Mouse (Mus musculus) myocyte (in vitro differentiated cells): Measurements from ENCODE around the gene Scfd2. TPM values are rescaled to one million over a fixed set of nuclear protein-coding genes. Genes with fewer than 3 reads are reported as not detected.

Source experiments
- H3K27me3 ChIP-seq: one replicate; pipeline ENCODE4 v1.6.1; 2011; ENCODE audit not compliant: control insufficient read depth, insufficient read depth, insufficient read length
- H3K36me3 ChIP-seq: one replicate; pipeline ENCODE4 v1.6.1; 2011; ENCODE audit not compliant: control insufficient read depth, insufficient read depth
- H3K4me2 ChIP-seq: one replicate; pipeline ENCODE4 v1.6.1; 2011; ENCODE audit warnings: low read depth, control low read depth
- H3K4me3 ChIP-seq: one replicate; pipeline ENCODE4 v1.5.1; 2011; ENCODE audit warnings: mild to moderate bottlenecking, control low read depth, moderate library complexity
- H3K79me2 ChIP-seq: one replicate; pipeline ENCODE4 v1.6.1; 2011; ENCODE audit not compliant: control insufficient read depth, insufficient read depth
- H3ac ChIP-seq: one replicate; pipeline ENCODE4 v1.6.1; 2011; ENCODE audit not compliant: control insufficient read depth, insufficient read length
- CEBPB ChIP-seq: IDR thresholded peaks from 2 replicates; pipeline ENCODE4 v1.6.1; 2011; ENCODE audit warnings: mild to moderate bottlenecking, moderate library complexity; ENCODE audit not compliant: poor library complexity, insufficient read depth, severe bottlenecking
- E2F4 ChIP-seq: IDR thresholded peaks from one replicate; pipeline ENCODE4 v1.6.1; 2011; ENCODE audit warnings: mild to moderate bottlenecking, control low read depth, moderate library complexity; ENCODE audit not compliant: insufficient read depth
- MAX ChIP-seq: IDR thresholded peaks from one replicate; pipeline ENCODE4 v1.6.1; 2011; ENCODE audit warnings: low read depth, mild to moderate bottlenecking, control low read depth
- MYOD1 ChIP-seq, 3 experiments: IDR thresholded peaks; one replicate each; pipeline ENCODE4 v1.6.1; 2011; ENCODE audit warnings: control low read depth in 2 of 3, low read depth in 2 of 3, mild to moderate bottlenecking in 2 of 3, moderate library complexity in 1 of 3; ENCODE audit not compliant: insufficient read length in 2 of 3, control insufficient read depth in 1 of 3
- MYOG ChIP-seq, 3 experiments: IDR thresholded peaks; one replicate each; pipeline ENCODE4 v1.6.1; 2011; ENCODE audit warnings: control low read depth in 2 of 3, low read depth in 2 of 3, mild to moderate bottlenecking in 2 of 3; ENCODE audit not compliant: insufficient read length in 2 of 3, control insufficient read depth in 1 of 3, insufficient read depth in 1 of 3
- POLR2A ChIP-seq: IDR thresholded peaks from one replicate; pipeline ENCODE4 v1.6.1; 2011; ENCODE audit warnings: low read depth, mild to moderate bottlenecking, control low read depth, moderate library complexity; ENCODE audit not compliant: insufficient read length
- POLR2AphosphoS2 ChIP-seq: IDR thresholded peaks from one replicate; pipeline ENCODE4 v1.6.1; 2011; ENCODE audit warnings: low read depth, control low read depth; ENCODE audit not compliant: insufficient read length
- REST ChIP-seq: IDR thresholded peaks from one replicate; pipeline ENCODE4 v1.6.1; 2011; ENCODE audit warnings: mild to moderate bottlenecking, control low read depth, moderate library complexity; ENCODE audit not compliant: insufficient read depth, insufficient read length
- SRF ChIP-seq: IDR thresholded peaks from one replicate; pipeline ENCODE4 v1.6.1; 2011; ENCODE audit warnings: low read depth; ENCODE audit not compliant: control insufficient read depth, insufficient read length
- TCF12 ChIP-seq: IDR thresholded peaks from one replicate; pipeline ENCODE4 v1.6.1; 2011; ENCODE audit warnings: mild to moderate bottlenecking, control low read depth; ENCODE audit not compliant: poor library complexity, insufficient read depth, severe bottlenecking
- TCF3 ChIP-seq: IDR thresholded peaks from one replicate; pipeline ENCODE4 v1.6.1; 2011; ENCODE audit warnings: low read depth, control low read depth; ENCODE audit not compliant: insufficient read length
- USF1 ChIP-seq: IDR thresholded peaks from one replicate; pipeline ENCODE4 v1.6.1; 2011; ENCODE audit warnings: low read depth, mild to moderate bottlenecking, control low read depth, moderate library complexity
- polyA plus RNA-seq: library from polyadenylated mRNA; unstranded; fragments of >200 nt; fragmentation: generic; extraction: Trizol; gene quantifications from one replicate; pipeline ENCODE4 v1.2.1, GENCODE M21; 2012; ENCODE audit warnings: missing spikeins

The Scfd2 gene
- polyA plus RNA-seq, 1 experiment = 7.8 TPM

DNA sequence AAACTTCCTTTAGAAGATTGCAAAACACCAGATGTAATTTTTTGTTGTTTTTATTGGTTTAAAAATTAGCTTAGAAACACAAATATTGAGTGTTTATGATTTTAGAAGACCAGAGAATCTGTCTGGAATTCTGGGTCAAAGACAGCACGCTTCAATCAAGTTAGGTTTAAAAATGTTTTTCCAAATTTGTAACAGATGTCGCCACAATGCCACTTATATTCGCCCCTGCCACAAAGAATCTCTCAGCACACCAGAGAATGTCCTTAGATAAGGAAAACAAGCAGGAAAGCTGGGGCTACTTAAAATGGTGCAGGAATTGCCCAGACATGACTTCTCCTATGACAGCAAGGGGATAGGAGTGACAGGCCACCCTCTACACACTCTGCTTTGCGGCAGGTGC, 245.3 kb downstream of the Scfd2 start:
- TF ChIP-seq TCF12 (no peak), POLR2A (no peak), MAX (no peak), SRF (no peak), REST (no peak), USF1 (no peak), TCF3 (no peak), CEBPB (no peak), E2F4 (no peak), MYOD1 (IDR thresholded peaks at IDR 0.05; ENCODE audit: control insufficient read depth in 1 of 3, insufficient read length in 2 of 3, low read depth in 2 of 3) (no peak), POLR2AphosphoS2 (no peak), MYOG (IDR thresholded peaks at IDR 0.05; ENCODE audit: control insufficient read depth in 1 of 3, insufficient read depth in 1 of 3, insufficient read length in 2 of 3, low read depth in 2 of 3) (no peak)
- H3ac ChIP-seq = no peak overlapping the region
- no peaks in the 10 kb centered on the region for H3K27me3 ChIP-seq
- H3K79me2 ChIP-seq = no peaks in the 10 kb centered on the region
- no peak overlapping the region for H3K4me2 ChIP-seq
- no peaks in the 10 kb centered on the region for H3K36me3 ChIP-seq
- no peak overlapping the region for H3K4me3 ChIP-seq

DNA sequence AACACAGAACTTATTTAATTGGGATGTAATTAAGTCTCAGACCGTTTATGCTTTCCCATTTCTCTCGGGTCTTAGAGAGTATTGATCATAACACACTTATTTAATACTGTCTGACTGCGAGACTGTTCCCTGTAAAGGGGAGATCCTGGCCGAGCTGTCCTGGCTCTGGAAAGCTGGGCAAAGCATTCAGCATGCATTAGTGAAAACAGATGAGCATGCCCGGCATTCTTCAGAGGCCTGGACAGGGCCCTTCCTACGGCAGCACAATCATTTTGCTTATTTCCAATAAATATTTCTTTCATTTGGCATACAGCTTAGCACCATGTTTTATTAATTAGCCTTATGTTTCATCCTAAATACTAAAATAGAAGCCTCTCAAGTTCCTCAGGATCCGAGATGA, 245.8 kb downstream of the Scfd2 start:
- no peak overlapping the region for H3K4me2 ChIP-seq
- TF ChIP-seq POLR2AphosphoS2 (no peak), SRF (no peak), MYOG (IDR thresholded peaks at IDR 0.05; ENCODE audit: control insufficient read depth in 1 of 3, insufficient read depth in 1 of 3, insufficient read length in 2 of 3, low read depth in 2 of 3) (no peak), REST (no peak), CEBPB (no peak), USF1 (no peak), TCF3 (no peak), MAX (no peak), E2F4 (no peak), POLR2A (no peak)
- no peaks in the 10 kb centered on the region for H3K36me3 ChIP-seq
- H3K27me3 ChIP-seq = no peaks in the 10 kb centered on the region
- H3K79me2 ChIP-seq = no peaks in the 10 kb centered on the region
- H3ac ChIP-seq = no peak overlapping the region
- H3K4me3 ChIP-seq = no peak overlapping the region

DNA sequence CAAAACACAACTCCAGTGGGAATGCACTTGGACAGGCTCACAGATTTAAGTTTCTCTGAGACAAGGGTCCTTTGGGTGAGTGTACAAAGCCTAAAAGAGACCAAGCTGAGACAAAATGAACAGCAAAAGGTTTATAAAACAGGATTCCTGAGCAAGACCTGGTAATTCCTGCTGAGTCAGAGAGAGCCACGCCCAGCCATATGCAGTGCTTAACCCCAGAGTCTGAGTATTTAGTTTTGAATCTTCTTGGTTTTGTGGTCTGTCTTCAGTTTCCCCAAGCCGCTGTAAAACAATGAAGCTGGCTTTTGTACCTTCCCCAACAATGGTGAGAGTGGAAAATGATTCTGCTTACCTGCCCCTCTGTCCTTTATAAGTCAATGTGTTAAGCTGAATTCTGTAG, 246.3 kb downstream of the Scfd2 start:
- no peak for TF ChIP-seq REST
- TF ChIP-seq TCF3 = no peak
- TF ChIP-seq SRF = no peak
- TF ChIP-seq POLR2AphosphoS2 = no peak
- TF ChIP-seq CEBPB = no peak
- no peak for TF ChIP-seq E2F4
- TF ChIP-seq USF1 = no peak
- no peak for TF ChIP-seq MAX
- no peak for TF ChIP-seq POLR2A
- TF ChIP-seq MYOG (IDR thresholded peaks at IDR 0.05; ENCODE audit: control insufficient read depth in 1 of 3, insufficient read depth in 1 of 3, insufficient read length in 2 of 3, low read depth in 2 of 3) = no peak
- TF ChIP-seq TCF12 = no peak
- H3K4me3 ChIP-seq = no peak overlapping the region
- H3K4me2 ChIP-seq = peak overlapping the region; percentile 35
- no peaks in the 10 kb centered on the region for H3K79me2 ChIP-seq
- H3ac ChIP-seq = no peak overlapping the region
- no peaks in the 10 kb centered on the region for H3K36me3 ChIP-seq
- no peaks in the 10 kb centered on the region for H3K27me3 ChIP-seq

DNA sequence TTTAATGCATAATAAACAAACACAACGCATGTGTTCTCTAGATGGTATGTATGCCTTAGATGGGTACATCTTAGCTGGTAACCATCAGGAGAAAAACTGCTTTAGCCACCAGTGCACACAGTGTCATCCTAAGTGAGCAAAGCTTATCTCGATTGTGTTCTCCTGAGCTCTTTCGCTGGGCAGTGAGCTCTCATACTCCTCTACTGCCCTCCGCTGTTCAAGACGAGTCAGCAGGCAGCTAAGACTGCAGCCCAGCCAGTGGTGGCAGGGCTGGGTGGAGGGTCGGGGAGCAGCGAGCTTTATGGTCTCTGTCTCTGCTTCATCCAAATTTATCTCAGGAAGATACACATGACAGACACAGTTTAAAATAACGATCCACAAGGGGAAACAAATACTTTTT, 248.0 kb downstream of the Scfd2 start:
- Histone ChIP-seq H3K79me2 (no peaks in the 10 kb centered on the region), H3ac (no peak overlapping the region), H3K36me3 (no peaks in the 10 kb centered on the region), H3K4me3 (no peak overlapping the region), H3K4me2 (no peak overlapping the region), H3K27me3 (no peaks in the 10 kb centered on the region)
- TF ChIP-seq SRF (no peak), TCF3 (no peak), MYOG (IDR thresholded peaks at IDR 0.05; ENCODE audit: control insufficient read depth in 1 of 3, insufficient read depth in 1 of 3, insufficient read length in 2 of 3, low read depth in 2 of 3) (no peak), MYOD1 (IDR thresholded peaks at IDR 0.05; ENCODE audit: control insufficient read depth in 1 of 3, insufficient read length in 2 of 3, low read depth in 2 of 3) (no peak), MAX (no peak), POLR2AphosphoS2 (no peak), USF1 (no peak), TCF12 (no peak), POLR2A (no peak), E2F4 (no peak), REST (no peak), CEBPB (no peak)

DNA sequence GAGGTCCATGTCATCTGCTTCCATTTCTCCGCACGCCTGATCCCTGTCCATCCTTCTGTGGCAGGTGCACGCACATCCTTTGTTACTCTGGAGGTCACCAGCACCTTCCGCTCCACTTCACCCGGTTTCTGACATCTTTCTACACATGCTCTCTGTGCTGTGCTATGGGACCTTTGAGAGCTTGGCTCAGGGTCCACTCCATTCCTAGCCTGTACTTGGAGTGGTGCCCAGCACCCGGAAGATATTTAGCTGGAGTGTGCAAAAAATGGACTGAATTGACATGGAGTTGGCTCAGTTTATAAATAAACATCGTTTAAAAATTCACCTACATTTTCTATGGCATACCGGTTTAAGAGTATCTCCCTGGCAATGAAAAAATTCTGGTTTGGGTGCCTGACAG, 250.1 kb downstream of the Scfd2 start:
- no peaks in the 10 kb centered on the region for H3K79me2 ChIP-seq

More for the DNA sequence above, 250.1 kb downstream of the Scfd2 start:
- Histone ChIP-seq H3K4me2 (no peak overlapping the region), H3ac (no peak overlapping the region), H3K27me3 (no peaks in the 10 kb centered on the region), H3K4me3 (no peak overlapping the region), H3K36me3 (no peaks in the 10 kb centered on the region)
- TF ChIP-seq TCF3 = no peak
- no peak for TF ChIP-seq CEBPB
- TF ChIP-seq TCF12 = no peak
- no peak for TF ChIP-seq POLR2A
- no peak for TF ChIP-seq REST
- no peak for TF ChIP-seq USF1
- TF ChIP-seq SRF = no peak
- TF ChIP-seq POLR2AphosphoS2 = no peak
- no peak for TF ChIP-seq MAX
- no peak for TF ChIP-seq MYOG (IDR thresholded peaks at IDR 0.05; ENCODE audit: control insufficient read depth in 1 of 3, insufficient read depth in 1 of 3, insufficient read length in 2 of 3, low read depth in 2 of 3)
- no peak for TF ChIP-seq MYOD1 (IDR thresholded peaks at IDR 0.05; ENCODE audit: control insufficient read depth in 1 of 3, insufficient read length in 2 of 3, low read depth in 2 of 3)
- TF ChIP-seq E2F4 = no peak
